Mouse (Mus musculus) midbrain, embryonic 11.5 days (tissue): ENCODE measurements at regions not wholly inside any gene's neighbourhood (a gene's known extent, or its start where the extent isn't known, plus 50 kb on each side); places are given as distances from the start of the nearest gene placed in this dataset.
A peak's percentile ranks its signal among the peaks of the same experiment; 100 is the strongest.

ENCODE experiments used
- ATAC-seq: fragments of 200-750 bp; cut with Nextera tagmentation; 2 replicates; pipeline ENCODE4 v1.8.0; 2017; ENCODE audit warnings: moderate TSS enrichment, moderate library complexity; ENCODE audit not compliant: low FRiP score
- DNase-seq: peaks from one replicate; pipeline ENCODE4 v3.0.0; 2015; ENCODE audit warnings: low spot score; ENCODE audit errors: missing footprints
- H3K27ac ChIP-seq: fragments of 300-500 bp; sonication (generic); 2 replicates; pipeline ENCODE4 v1.5.1; 2014; ENCODE audit warnings: low read depth, low read length
- H3K27me3 ChIP-seq: fragments of 300-500 bp; sonication (generic); 2 replicates; pipeline ENCODE4 v1.6.1; 2014; ENCODE audit warnings: mild to moderate bottlenecking, low read length, moderate library complexity, mixed read lengths; ENCODE audit not compliant: control insufficient read depth, insufficient read depth
- H3K36me3 ChIP-seq: fragments of 300-500 bp; sonication (generic); 2 replicates; pipeline ENCODE4 v1.6.1; 2014; ENCODE audit warnings: mild to moderate bottlenecking, low read length, moderate library complexity, mixed read lengths; ENCODE audit not compliant: control insufficient read depth, insufficient read depth
- H3K4me1 ChIP-seq: fragments of 300-500 bp; sonication (generic); 2 replicates; pipeline ENCODE4 v1.6.1; 2014; ENCODE audit warnings: low read length; ENCODE audit not compliant: control insufficient read depth, insufficient read depth
- H3K4me2 ChIP-seq: fragments of 300-500 bp; sonication (generic); 2 replicates; pipeline ENCODE4 v1.6.1; 2014; ENCODE audit warnings: mild to moderate bottlenecking, moderate library complexity
- H3K4me3 ChIP-seq: fragments of 300-500 bp; sonication (generic); 2 replicates; pipeline ENCODE4 v1.5.1; 2014; ENCODE audit warnings: low read depth, low read length
- H3K9ac ChIP-seq: fragments of 300-500 bp; sonication (generic); 2 replicates; pipeline ENCODE4 v1.6.1; 2014; ENCODE audit warnings: low read length
- H3K9me3 ChIP-seq: fragments of 300-500 bp; sonication (generic); 2 replicates; pipeline ENCODE4 v1.6.1; 2016; ENCODE audit warnings: low read length; ENCODE audit not compliant: control insufficient read depth
- WGBS: fragments of 180-500 bp; shearing (Covaris S2); extraction: QIAGEN DNeasy Blood & Tissue Kit; methylation state at CpG from one replicate; pipeline ENCODE4 v1.1.7; 2014; 5-methylcytosine and 5-hydroxymethylcytosine counted together

DNA sequence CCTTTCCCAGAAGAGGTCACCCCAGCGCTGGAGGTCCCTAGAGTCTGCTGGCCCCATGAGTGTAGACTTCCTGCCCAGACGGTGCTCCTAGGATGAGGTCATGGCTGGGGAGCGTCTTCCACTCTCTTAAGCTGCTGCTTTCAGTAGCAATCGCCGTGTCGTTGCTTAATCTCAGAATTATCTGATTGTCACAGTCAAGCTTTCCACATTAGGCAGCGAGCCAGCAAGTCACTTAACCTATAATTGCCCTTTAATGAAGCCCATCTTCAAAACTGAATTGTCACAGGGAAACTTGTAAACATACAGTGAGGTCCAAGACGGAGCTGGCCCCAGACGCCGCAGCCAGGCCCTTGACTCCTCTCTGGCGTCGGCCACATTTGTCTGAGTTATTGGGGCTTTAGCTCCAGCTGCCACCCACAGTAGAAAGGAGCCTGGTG, 220.2 kb upstream of the Tle3 start:
- Histone ChIP-seq H3K4me1 (peaks cover 16% of the 10 kb centered on the region), H3K9me3 (no peaks in the 10 kb centered on the region), H3K36me3 (no peaks in the 10 kb centered on the region), H3K27me3 (no peaks in the 10 kb centered on the region), H3K27ac (no peak overlapping the region), H3K4me2 (no peak overlapping the region), H3K4me3 (no peak overlapping the region), H3K9ac (no peak overlapping the region)
- no peak for ATAC-seq
- peak; percentile 74 for DNase-seq
- 65% methylated on average over 12 of the region's 12 CpGs for WGBS

DNA sequence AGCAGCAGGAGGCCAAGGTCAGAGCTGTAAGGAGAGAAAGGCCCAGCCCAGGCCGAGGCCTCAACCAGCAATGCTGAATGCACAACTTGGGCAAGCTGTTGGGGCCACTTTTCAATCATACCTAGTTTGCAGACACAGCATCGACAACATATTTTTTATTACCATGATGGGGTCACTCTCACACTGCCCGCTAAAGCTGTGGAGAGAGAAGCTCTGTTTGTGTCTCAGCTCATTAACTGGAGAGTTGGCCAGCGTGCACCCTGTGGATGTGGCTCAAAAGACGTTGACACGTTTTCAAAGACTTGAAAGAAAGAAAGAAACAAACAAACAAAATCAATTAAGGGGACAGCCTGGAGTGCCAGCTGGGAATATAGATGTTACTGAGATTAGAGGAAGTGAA, 217.4 kb upstream of the Tle3 start:
- Histone ChIP-seq H3K9ac (no peak overlapping the region), H3K4me1 (peaks cover 18% of the 10 kb centered on the region), H3K4me3 (no peak overlapping the region), H3K36me3 (no peaks in the 10 kb centered on the region), H3K4me2 (no peak overlapping the region), H3K27me3 (no peaks in the 10 kb centered on the region), H3K27ac (no peak overlapping the region), H3K9me3 (no peaks in the 10 kb centered on the region)
- no peak for DNase-seq
- WGBS: 21% methylated on average over 6 of the region's 6 CpGs
- no peak for ATAC-seq

DNA sequence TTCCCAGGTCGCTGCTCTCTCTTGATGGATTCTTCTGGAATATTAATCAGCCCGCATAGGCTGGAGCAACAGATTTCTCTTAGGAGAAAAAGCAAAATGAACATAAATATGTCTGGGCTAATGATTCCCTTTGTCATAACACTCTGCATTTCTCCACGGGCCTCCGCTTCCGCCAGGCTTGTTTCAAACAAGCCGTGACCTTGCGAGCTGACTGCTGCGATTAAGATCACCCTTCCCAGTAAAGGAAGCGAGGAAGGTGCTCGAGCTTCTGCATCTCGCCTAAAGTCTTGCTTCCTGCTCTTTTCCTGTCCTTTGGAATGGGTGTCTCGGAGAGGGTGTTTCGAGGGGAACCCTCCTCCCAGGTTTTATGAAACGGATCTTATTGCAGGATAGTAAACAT, 216.3 kb upstream of the Tle3 start:
- H3K27ac ChIP-seq: no peak overlapping the region
- H3K9ac ChIP-seq: no peak overlapping the region
- H3K27me3 ChIP-seq: no peaks in the 10 kb centered on the region
- H3K4me1 ChIP-seq: peaks cover 18% of the 10 kb centered on the region
- no peaks in the 10 kb centered on the region for H3K9me3 ChIP-seq
- no peak overlapping the region for H3K4me2 ChIP-seq
- WGBS: 73% methylated on average over 14 of the region's 14 CpGs
- ATAC-seq: no peak
- H3K4me3 ChIP-seq: no peak overlapping the region
- peak; percentile 82 for DNase-seq
- H3K36me3 ChIP-seq: no peaks in the 10 kb centered on the region

GRCm38 (mm10) chr9:61158192-61158770, 213.9 kb upstream of the Tle3 start:
- no peaks in the 10 kb centered on the region for H3K27me3 ChIP-seq
- no peak overlapping the region for H3K4me2 ChIP-seq
- peak; percentile 85 for DNase-seq
- no peak overlapping the region for H3K9ac ChIP-seq
- ATAC-seq: no peak
- WGBS: 53% methylated on average over 10 of the region's 10 CpGs
- H3K4me1 ChIP-seq: peaks cover 24% of the 10 kb centered on the region
- no peaks in the 10 kb centered on the region for H3K9me3 ChIP-seq
- H3K36me3 ChIP-seq: no peaks in the 10 kb centered on the region
- H3K27ac ChIP-seq: no peak overlapping the region
- no peak overlapping the region for H3K4me3 ChIP-seq

DNA sequence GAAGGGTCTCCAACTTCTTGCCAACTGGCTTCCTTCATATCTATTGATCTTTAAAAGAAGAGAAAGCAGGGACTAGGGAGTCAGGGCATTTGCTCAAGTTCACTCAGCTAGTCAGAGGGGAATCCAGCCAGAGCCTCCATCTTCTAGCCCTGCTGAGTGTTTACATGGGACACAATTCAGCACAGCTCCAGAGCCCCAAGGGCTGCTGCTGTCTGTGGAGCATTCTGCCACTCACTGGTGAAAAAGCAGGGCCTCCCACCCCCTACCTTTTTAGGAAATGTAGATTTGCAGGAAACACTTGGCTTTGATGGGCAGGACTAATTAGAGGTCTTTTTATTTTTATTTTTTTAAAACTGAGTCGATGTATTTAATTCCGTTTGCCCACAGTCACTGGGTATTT, 213.0 kb upstream of the Tle3 start:
- no peaks in the 10 kb centered on the region for H3K27me3 ChIP-seq
- peak; percentile 77 for DNase-seq
- WGBS: 89% methylated on average over 2 of the region's 2 CpGs

GRCm38 (mm10) chr9:61159616-61160015, 212.6 kb upstream of the Tle3 start:
- 86% methylated on average over 10 of the region's 10 CpGs for WGBS
- Histone ChIP-seq H3K4me2 (no peak overlapping the region), H3K27ac (no peak overlapping the region), H3K4me3 (no peak overlapping the region), H3K27me3 (no peaks in the 10 kb centered on the region), H3K9ac (no peak overlapping the region), H3K4me1 (peaks cover 32% of the 10 kb centered on the region), H3K36me3 (no peaks in the 10 kb centered on the region), H3K9me3 (no peaks in the 10 kb centered on the region)
- DNase-seq: no peak
- no peak for ATAC-seq

More for the DNA sequence above, 213.0 kb upstream of the Tle3 start:
- H3K9ac ChIP-seq: no peak overlapping the region
- H3K27ac ChIP-seq: no peak overlapping the region
- no peak overlapping the region for H3K4me3 ChIP-seq
- H3K4me1 ChIP-seq: peaks cover 31% of the 10 kb centered on the region
- H3K4me2 ChIP-seq: no peak overlapping the region
- H3K9me3 ChIP-seq: no peaks in the 10 kb centered on the region
- no peak for ATAC-seq
- H3K36me3 ChIP-seq: no peaks in the 10 kb centered on the region

DNA sequence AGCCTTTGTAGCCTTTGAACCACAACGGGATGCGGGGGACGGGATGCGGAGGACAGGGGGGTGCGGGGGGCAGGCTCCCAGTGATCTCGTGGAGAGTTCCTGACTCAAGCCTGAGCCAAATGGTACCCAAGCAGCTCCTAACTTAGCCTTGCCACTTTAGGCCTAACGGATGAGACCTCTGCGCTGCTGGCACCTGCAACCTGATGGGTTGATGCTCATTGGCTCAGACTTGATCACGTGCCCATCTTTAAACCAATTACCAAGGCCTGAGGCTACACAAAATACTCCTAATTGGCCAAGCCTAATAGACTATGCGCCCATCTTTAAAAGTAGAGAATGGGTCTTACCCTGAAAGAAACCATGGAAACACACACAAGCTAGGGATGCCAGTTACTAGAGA, 209.3 kb upstream of the Tle3 start:
- H3K27me3 ChIP-seq: no peaks in the 10 kb centered on the region
- no peak overlapping the region for H3K4me2 ChIP-seq
- ATAC-seq (no peak), DNase-seq (no peak)
- H3K9me3 ChIP-seq: no peaks in the 10 kb centered on the region
- peaks cover 27% of the 10 kb centered on the region for H3K4me1 ChIP-seq
- no peak overlapping the region for H3K4me3 ChIP-seq
- no peaks in the 10 kb centered on the region for H3K36me3 ChIP-seq
- no peak overlapping the region for H3K9ac ChIP-seq
- WGBS: 88% methylated on average over 10 of the region's 10 CpGs
- no peak overlapping the region for H3K27ac ChIP-seq

GRCm38 (mm10) chr9:61163671-61164288, 208.4 kb upstream of the Tle3 start:
- H3K4me2 ChIP-seq: no peak overlapping the region
- H3K4me3 ChIP-seq: no peak overlapping the region
- H3K4me1 ChIP-seq: peaks cover 26% of the 10 kb centered on the region
- H3K9me3 ChIP-seq: no peaks in the 10 kb centered on the region
- WGBS: 65% methylated on average over 19 of the region's 19 CpGs
- no peaks in the 10 kb centered on the region for H3K36me3 ChIP-seq
- no peaks in the 10 kb centered on the region for H3K27me3 ChIP-seq
- H3K27ac ChIP-seq: no peak overlapping the region
- peak; percentile 82 for DNase-seq
- no peak overlapping the region for H3K9ac ChIP-seq
- no peak for ATAC-seq

DNA sequence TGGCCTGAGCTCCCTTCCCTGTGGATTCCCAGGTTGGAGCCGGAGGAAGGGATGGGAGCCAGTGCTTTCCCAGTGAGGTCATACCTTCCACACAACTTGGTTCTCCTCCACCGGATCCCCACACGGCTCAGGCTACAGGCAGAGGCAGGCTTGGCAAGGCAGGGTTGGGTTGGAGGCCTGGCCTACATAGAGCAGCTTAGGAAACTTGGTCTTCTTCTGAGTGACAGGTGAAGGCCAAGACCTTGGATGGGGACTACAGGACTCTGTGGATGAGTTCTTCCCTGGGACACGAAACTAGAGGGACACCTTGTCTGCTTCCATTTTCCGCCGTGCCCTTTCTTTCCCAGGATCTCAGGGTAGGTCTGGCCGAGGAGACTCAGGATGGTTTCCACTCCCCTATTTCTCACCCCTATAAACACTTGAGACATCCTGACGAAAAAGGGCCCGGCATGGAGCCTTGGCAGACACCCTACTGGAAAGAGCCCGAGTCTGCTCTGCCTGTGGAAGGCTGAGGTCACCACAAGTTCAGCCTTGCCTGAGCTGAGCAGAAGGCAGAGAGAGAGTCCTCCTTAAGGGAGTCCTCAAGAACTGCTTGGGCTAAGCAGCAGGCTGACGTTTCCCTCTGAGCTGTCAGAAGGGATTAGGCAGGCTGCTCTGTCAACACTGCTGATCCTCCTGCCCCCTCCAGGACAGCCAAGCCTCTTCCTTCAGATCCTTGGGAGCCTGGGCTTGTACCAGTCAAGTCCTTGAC, 207.5 kb upstream of the Tle3 start:
- DNase-seq (no peak), ATAC-seq (peak; percentile 73)
- Histone ChIP-seq H3K4me1 (peaks cover 26% of the 10 kb centered on the region), H3K27me3 (no peaks in the 10 kb centered on the region), H3K9me3 (no peaks in the 10 kb centered on the region), H3K4me2 (no peak overlapping the region), H3K36me3 (no peaks in the 10 kb centered on the region), H3K9ac (no peak overlapping the region), H3K27ac (no peak overlapping the region), H3K4me3 (no peak overlapping the region)
- WGBS: 55% methylated on average over 11 of the region's 11 CpGs
